Mouse (Mus musculus) cerebellum, adult 18-20 months (tissue): ENCODE data around the gene Msantd2.
A peak's percentile ranks its signal among the peaks of the same experiment; 100 is the strongest.

Experiments
- DNase-seq, 2 experiments: peaks; one replicate each; pipeline ENCODE4 v3.0.0; 2021

The Msantd2 gene

GRCm38 (mm10) chr9:37506023-37506422 is 16.9 kb downstream of the Msantd2 start:
- DNase-seq, result no peak

GRCm38 (mm10) chr9:37512097-37512496 is 23.0 kb downstream of the Msantd2 start:
- DNase-seq, result no peak

DNA sequence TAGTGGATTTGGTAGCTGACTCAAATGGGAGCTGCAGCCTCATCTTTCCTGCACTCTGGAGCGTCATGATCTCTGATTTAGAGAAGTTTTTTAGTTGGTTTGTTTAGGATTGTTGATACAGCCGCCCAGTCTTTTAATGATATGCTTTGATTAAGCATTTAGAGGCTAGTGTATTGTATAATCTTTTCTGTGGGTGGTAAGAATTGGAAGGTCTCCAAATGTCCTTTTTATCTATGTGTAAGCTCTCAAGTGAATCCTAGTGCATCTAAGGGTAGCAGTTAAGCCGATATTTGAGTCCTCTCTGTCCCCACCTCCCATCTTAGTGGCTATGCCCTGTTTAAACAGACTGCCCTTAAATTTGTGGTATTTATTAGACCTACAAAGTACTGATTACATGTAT is 25.3 kb downstream of the Msantd2 start:
- DNase-seq, result no peak

GRCm38 (mm10) chr9:37517467-37517866 is 28.3 kb downstream of the Msantd2 start:
- no peak for DNase-seq

DNA sequence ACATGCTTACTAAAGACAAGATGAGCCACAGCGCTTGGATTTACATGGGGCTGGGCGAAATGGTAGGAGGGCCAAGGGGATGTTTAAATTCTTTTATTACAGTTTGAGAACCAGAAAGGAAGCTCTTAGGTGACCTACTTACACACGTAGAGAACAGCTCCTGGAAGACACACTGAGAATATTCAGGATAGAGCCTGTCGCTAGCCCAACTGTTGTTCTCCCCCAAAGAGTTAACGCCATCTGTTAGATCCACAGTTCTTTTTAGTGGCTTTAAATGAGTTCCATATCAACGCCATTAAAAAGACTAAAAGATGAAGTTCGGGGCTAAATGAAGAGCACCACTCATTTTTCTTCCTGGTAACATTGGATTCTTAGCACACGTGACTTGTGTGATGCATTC is 29.9 kb downstream of the Msantd2 start:
- DNase-seq, result peak; percentile 46 to 51

- DNase-seq, result peak; percentile 30
These were observed 30.9 kb downstream of the Msantd2 start for GRCm38 (mm10) chr9:37519995-37520394.

GRCm38 (mm10) chr9:37525461-37525860 is 36.3 kb downstream of the Msantd2 start:
- DNase-seq, result no peak

DNA sequence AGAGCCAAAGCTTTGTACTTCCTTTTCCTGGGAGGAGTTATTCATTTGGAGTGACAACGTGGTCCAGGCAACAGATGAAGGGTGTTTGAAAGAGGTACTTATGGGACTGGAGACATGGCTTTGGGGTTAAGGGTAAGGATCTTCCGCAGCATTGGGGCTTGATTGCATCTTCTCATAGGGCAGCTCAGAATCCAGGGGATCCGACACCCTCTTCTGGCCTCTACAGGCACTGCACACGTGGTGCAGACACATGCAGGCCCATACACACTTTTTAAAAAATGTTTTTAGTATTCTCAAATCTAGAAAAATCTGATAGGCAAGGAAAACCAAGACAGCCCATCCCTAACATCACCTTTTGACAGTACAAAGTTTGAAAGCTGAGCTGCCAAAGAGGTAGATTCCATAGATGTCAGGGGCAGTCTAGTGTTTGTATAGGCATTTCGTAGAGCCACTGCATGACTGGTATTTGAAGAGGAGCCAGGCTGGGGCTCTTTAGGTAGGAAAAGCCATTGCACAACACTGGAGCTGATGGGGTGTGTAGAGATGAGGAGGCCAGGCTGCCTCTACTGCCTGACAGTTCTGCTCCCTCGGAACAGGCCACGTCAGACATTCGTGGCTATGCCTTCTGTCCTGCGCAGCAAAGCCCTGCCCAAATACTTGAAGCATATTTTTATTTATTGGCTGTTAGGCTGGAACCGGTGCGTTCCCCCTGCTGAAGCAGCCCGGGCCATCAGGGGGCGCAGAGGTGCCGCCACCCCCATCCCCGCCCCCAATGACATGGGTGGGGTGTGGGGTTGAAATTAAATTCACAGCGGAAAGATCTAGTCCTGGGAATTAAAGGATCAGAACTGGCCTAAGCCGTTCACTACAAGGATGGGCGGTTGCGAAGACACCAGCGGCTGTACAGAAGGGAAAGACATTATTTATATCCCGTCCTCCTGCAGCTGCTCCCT is 37.6 kb downstream of the Msantd2 start:
- DNase-seq, result no peak

GRCm38 (mm10) chr9:37527396-37528224 is 38.5 kb downstream of the Msantd2 start, which contains the start of gene Esam:
Esam (plus strand) TSS chr9:37528078.
- peak; percentile 24 to 31 for DNase-seq

- DNase-seq, result no peak
These were observed 39.3 kb downstream of the Msantd2 start for GRCm38 (mm10) chr9:37528225-37528970.

GRCm38 (mm10) chr9:37530031-37530887 is 41.1 kb downstream of the Msantd2 start:
- peak; percentile 67 for DNase-seq

GRCm38 (mm10) chr9:37530888-37531705 is 42.0 kb downstream of the Msantd2 start:
- peak; percentile 60 to 64 for DNase-seq

DNA sequence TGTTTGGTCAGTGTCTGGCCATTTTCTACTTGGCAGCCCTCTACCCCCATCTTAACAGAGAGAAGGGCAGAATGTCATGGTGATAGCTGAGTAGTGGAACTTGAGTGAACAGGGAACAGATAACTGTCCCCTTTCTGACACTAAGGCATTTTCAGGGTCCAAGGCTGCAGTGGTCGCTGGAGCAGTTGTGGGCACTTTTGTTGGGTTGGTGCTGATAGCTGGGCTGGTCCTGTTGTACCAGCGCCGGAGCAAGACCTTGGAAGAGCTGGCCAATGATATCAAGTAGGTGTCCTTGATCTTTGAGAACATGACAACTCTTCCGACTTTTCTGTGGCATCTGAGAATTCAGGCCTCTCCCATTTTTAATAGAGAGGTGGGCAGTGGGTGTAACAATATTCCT is 47.7 kb downstream of the Msantd2 start:
- no peak for DNase-seq

GRCm38 (mm10) chr9:37537658-37538250 is 48.6 kb downstream of the Msantd2 start:
- DNase-seq, result no peak

DNA sequence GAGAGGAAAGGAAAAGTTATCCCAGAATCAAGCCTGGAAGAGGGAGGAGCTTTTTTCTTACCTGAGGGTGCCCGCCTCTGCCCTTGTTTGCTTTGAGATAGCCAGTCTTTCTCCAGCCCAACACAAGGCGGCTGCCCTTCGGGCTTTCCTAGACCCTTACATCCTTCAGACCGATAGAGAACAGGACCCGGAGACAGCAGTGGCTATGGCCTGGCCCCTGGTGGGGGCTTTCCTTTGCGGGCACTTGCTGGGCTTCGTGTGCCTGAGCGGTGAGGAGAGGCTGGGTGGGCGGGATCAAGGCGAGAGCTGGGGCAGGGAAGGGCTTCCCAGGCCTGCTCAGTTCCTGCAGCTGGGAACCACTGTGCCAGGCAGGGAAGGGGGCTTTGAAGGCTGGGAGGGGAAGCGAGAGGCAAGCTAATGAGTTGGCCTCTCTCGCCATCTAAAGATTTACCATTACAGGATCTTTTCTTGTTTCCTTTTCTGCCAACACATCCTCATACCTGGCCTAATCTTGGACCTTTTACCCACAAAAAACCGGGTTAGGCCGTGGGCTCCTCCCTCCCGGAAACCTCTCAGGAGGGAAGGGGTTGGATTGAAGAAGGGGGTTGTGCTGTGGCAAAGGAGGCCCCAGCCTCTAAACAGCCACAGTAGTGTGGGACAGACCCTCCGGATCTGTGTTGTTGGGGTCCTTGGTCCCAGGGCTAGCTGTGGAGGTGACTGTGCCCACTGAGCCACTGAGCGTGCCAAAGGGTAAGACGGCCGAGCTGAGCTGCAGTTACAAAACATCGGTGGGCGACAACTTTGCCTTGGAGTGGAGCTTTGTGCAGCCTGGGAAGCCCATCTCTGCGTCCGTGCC is 50.3 kb downstream of the Msantd2 start, which contains the start of gene Vsig2:
Gene Vsig2, plus strand, starts transcription at position 86 of the 856 bp plus-strand sequence.
- DNase-seq, result no peak

GRCm38 (mm10) chr9:37540226-37540625 is 51.1 kb downstream of the Msantd2 start:
- DNase-seq, result no peak

DNA sequence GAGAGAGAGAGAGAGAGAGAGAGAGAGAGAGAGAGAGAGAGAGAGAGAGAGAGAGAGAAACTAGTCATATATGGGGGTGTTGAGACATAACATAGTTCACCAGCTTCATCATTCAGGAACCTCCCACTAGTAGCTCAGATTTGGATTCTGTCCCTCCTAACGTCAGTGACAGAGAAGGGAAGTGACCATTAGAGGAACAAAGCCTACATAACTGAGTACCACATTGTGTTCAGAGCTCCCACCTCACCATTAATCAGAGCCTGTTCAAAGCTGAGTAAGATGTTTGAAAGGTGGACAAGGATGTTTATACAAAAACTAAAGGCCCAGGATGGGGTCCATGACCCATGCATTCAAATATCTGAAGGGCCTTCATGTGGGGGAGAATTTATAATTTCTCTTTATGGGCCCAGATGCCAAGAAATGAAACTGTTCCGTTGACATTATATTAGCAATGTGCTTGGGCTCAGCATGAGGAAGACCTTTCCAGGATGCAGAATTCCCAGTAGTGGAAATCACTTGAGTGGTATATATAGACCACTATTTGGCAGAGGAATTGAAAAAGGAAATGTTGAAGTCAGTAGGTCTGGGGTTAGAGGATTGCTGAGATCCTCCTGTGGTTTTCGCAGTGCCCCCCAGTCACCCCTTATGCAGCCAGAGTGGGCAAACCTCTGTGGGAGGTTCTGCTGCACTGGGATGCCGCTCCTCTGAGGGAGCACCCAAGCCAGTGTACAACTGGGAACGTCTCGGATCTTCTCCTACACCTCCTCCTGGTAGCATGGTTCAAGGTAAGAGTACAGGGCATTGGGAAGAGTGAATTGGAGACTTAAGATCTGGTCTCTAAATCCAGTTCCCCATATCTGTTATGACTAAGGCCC is 51.8 kb downstream of the Msantd2 start:
- no peak for DNase-seq
